Mouse (Mus musculus) heart, embryonic 10.5 days (tissue): ENCODE data around the gene Map4k4. TPM values are rescaled to one million over a fixed set of nuclear protein-coding genes. Genes with fewer than 3 reads are reported as not detected.

Experiments
- DNase-seq: peaks from one replicate; pipeline ENCODE4 v3.0.0-alpha.2; 2017; ENCODE audit warnings: low spot score
- H3K27ac ChIP-seq: fragments of 300-500 bp; sonication (generic); 2 replicates; pipeline ENCODE4 v1.5.1; 2016; ENCODE audit warnings: mild to moderate bottlenecking
- H3K27me3 ChIP-seq: fragments of 300-500 bp; sonication (generic); 2 replicates; pipeline ENCODE4 v1.6.1; 2016; ENCODE audit warnings: mild to moderate bottlenecking; ENCODE audit not compliant: poor library complexity, insufficient read depth, severe bottlenecking
- H3K36me3 ChIP-seq: fragments of 300-500 bp; sonication (generic); 2 replicates; pipeline ENCODE4 v1.6.1; 2016; ENCODE audit warnings: mild to moderate bottlenecking, moderate library complexity
- H3K4me1 ChIP-seq: fragments of 300-500 bp; sonication (generic); 2 replicates; pipeline ENCODE4 v1.6.1; 2016; ENCODE audit warnings: mild to moderate bottlenecking
- H3K4me3 ChIP-seq: fragments of 300-500 bp; sonication (generic); 2 replicates; pipeline ENCODE4 v1.5.1; 2016; ENCODE audit warnings: mild to moderate bottlenecking, moderate library complexity
- H3K9me3 ChIP-seq: fragments of 300-500 bp; sonication (generic); 2 replicates; pipeline ENCODE4 v1.6.1; 2016; ENCODE audit warnings: mild to moderate bottlenecking, moderate library complexity
- WGBS: fragments of 180-500 bp; shearing (Covaris S2); methylation state at CpG from one replicate; pipeline ENCODE4 v1.1.7; 2016; 5-methylcytosine and 5-hydroxymethylcytosine counted together
- polyA plus RNA-seq: library from polyadenylated mRNA; unstranded; fragments of >200 nt; fragmentation: Nextera tagmentation; extraction: Ambion mirVana; gene quantifications from 2 replicates; pipeline ENCODE4 v1.2.1, GENCODE M21; 2016

The Map4k4 gene
- polyA plus RNA-seq, 1 experiment from 2014 or later, result 24.7 TPM

DNA sequence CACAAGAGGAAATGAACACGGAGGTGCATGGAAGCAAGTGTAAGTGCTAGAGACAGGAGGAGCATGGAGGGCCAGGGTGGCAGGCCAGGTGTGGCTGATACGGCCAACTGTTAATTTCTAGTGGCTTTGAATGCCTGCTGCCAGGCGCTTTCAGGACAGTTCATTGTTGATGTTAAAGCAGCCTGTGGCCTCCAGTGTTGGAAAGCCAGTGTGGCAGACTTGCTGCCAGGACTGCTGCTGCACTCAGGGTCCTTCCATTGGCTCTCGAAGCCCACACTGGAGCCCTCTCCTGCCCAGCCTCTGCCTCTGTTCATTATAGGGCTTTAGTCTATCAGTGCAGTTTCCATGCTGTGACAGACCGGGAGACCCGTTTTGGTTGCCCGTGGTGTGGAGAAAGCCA is 30.3 kb downstream of the Map4k4 start:
- WGBS, result 46% methylated on average over 7 of the region's 7 CpGs

GRCm38 (mm10) chr1:39932216-39932739 is 31.6 kb downstream of the Map4k4 start:
- Histone ChIP-seq H3K36me3 (no peaks in the 10 kb centered on the region), H3K9me3 (no peaks in the 10 kb centered on the region), H3K27me3 (no peaks in the 10 kb centered on the region), H3K27ac (0 out of 2 replicates have a peak overlapping the region, but pooled peaks have one; percentile 16), H3K4me3 (no peak overlapping the region), H3K4me1 (peaks cover 81% of the 10 kb centered on the region)
- DNase-seq, result no peak
- 61% methylated on average over 9 of the region's 9 CpGs for WGBS

More for the DNA sequence above, 30.3 kb downstream of the Map4k4 start:
- Histone ChIP-seq H3K9me3 (no peaks in the 10 kb centered on the region), H3K36me3 (0 out of 2 replicates have a peak, but pooled peaks cover under 1% of the 10 kb centered on the region), H3K4me3 (0 out of 2 replicates have a peak overlapping the region, but pooled peaks have one; percentile 5), H3K27ac (0 out of 2 replicates have a peak overlapping the region, but pooled peaks have one; percentile 13), H3K4me1 (peaks cover 77% of the 10 kb centered on the region), H3K27me3 (no peaks in the 10 kb centered on the region)
- no peak for DNase-seq

DNA sequence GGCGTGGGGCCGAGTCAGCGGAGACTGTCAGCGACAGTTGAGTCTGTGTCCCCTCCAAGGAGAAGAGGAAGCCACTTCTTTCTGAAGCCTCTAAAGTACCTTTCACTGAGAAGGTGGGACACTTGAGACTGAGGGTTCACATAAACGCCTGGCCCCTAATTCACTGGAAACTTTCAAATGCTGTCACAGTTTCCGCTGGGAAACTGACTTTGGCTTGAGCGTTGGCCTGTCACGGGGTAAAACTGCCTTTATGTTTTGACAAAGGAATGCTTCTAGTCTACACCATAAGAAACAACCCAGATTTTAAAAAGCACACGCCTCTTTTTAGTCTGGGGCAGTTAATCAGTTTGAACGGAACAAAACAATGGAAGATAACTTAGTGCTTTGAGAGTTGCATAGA is 32.2 kb downstream of the Map4k4 start:
- WGBS, result 58% methylated on average over 10 of the region's 10 CpGs
- Histone ChIP-seq H3K4me3 (no peak overlapping the region), H3K27me3 (no peaks in the 10 kb centered on the region), H3K9me3 (no peaks in the 10 kb centered on the region), H3K27ac (0 out of 2 replicates have a peak overlapping the region, but pooled peaks have one; percentile 16), H3K36me3 (no peaks in the 10 kb centered on the region), H3K4me1 (peaks cover 87% of the 10 kb centered on the region)
- no peak for DNase-seq

DNA sequence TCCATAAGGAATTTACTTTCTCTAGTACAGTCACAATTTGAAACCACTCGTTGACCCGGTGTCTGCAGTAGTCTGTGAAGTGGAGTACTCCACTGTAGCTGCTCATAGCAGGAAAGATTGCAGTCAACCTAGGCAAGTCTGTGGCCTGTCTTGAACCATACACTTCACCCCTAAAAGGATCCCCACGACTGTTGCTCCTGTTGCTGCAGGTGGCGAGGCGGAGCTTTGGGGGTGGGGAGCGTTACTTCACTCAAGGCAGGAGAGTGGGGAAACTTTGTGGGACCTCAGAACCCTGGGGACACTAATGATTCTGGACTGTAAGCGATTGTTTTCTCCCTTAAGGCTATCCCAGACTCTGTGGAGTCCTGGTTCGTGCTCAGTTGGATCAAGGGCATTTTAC is 34.2 kb downstream of the Map4k4 start:
- Histone ChIP-seq H3K36me3 (no peaks in the 10 kb centered on the region), H3K9me3 (no peaks in the 10 kb centered on the region), H3K4me3 (no peak overlapping the region), H3K27ac (no peak overlapping the region), H3K4me1 (peaks cover 92% of the 10 kb centered on the region), H3K27me3 (no peaks in the 10 kb centered on the region)
- WGBS, result 32% methylated on average over 8 of the region's 8 CpGs
- DNase-seq, result no peak

DNA sequence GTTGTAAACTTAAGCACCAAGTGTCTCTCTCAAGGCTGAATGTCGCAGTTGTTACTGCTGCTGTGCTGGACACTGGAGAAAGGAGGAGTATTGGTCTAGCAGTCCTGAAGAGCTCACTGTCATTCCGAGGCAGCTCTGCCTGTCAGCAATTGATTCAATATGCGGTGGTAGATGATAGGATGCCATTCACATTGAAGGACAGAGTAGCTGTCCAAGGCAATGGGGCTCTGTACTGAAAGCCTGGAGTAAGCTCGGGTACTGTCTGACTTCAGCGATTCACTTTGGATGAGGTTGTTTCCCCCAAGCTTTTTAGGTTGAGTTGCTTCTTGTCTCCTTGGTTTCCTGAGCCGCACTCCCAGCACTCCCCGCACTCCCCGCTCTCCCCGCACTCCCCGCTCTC is 34.9 kb downstream of the Map4k4 start:
- H3K36me3 ChIP-seq, result no peaks in the 10 kb centered on the region
- H3K27me3 ChIP-seq, result no peaks in the 10 kb centered on the region
- H3K27ac ChIP-seq, result 0 out of 2 replicates have a peak overlapping the region, but pooled peaks have one; percentile 73
- WGBS, result under 1% methylated on average over 10 of the region's 10 CpGs
- H3K9me3 ChIP-seq, result no peaks in the 10 kb centered on the region
- H3K4me1 ChIP-seq, result peaks cover 91% of the 10 kb centered on the region
- H3K4me3 ChIP-seq, result peak overlapping the region; percentile 66
- DNase-seq, result no peak

GRCm38 (mm10) chr1:39936332-39936802 is 35.7 kb downstream of the Map4k4 start:
- 1% methylated on average over 13 of the region's 13 CpGs for WGBS
- peak; percentile 95 for DNase-seq
- peak overlapping the region; percentile 73; the same call in 1 of the 2 replicates for H3K27ac ChIP-seq
- H3K4me3 ChIP-seq, result peak overlapping the region; percentile 66
- H3K9me3 ChIP-seq, result no peaks in the 10 kb centered on the region
- no peaks in the 10 kb centered on the region for H3K27me3 ChIP-seq
- H3K36me3 ChIP-seq, result no peaks in the 10 kb centered on the region
- H3K4me1 ChIP-seq, result peaks cover 91% of the 10 kb centered on the region

DNA sequence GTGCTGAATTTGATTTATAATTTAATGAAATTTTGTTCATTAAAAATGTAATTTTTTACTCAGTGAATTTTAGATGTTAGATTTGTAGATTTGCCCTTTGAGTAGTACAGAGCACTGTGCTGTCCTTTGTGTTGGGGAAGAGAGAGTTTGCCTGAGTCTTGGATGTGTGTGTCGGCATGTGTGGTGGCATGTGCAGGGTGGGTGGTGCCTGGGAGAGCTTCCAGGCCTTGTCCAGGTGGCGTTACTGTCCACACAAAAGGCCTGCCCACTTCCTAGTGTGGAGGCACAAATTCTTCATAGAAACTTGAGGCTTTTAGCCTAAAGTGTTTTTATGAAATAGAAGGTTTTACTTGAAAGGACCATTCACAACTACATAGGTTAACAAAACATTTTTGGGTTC is 36.2 kb downstream of the Map4k4 start:
- no peak for DNase-seq
- H3K4me1 ChIP-seq, result peaks cover 91% of the 10 kb centered on the region
- H3K9me3 ChIP-seq, result no peaks in the 10 kb centered on the region
- no peaks in the 10 kb centered on the region for H3K27me3 ChIP-seq
- no peaks in the 10 kb centered on the region for H3K36me3 ChIP-seq
- H3K27ac ChIP-seq, result no peak overlapping the region
- WGBS, result 44% methylated on average over 2 of the region's 2 CpGs
- no peak overlapping the region for H3K4me3 ChIP-seq

GRCm38 (mm10) chr1:39937609-39938008 is 36.9 kb downstream of the Map4k4 start:
- Histone ChIP-seq H3K27me3 (no peaks in the 10 kb centered on the region), H3K4me1 (peaks cover 91% of the 10 kb centered on the region), H3K9me3 (no peaks in the 10 kb centered on the region), H3K27ac (no peak overlapping the region), H3K4me3 (no peak overlapping the region), H3K36me3 (no peaks in the 10 kb centered on the region)
- WGBS, result 22% methylated on average over 4 of the region's 4 CpGs
- DNase-seq, result no peak

DNA sequence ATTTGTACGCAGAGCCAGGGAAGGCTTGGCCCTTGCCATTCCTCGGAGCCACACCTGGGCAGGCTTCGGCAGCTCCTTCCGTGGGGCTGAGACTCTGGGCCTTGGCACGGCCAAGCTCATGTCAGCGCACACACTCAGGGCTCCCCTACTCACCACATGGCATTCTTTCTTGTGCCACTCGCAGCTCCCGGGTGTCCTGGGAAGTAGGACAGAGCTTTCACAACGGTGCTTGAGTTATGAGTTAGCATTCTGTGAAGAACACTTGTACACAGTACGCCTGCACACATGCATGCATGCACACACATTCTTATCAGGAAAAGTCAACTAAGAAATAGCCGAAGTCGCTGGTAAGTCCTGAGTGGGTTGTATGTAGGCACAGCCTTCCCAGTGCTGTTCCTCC is 38.7 kb downstream of the Map4k4 start:
- H3K27ac ChIP-seq, result peak overlapping the region; percentile 59; the same call in 1 of the 2 replicates
- H3K9me3 ChIP-seq, result no peaks in the 10 kb centered on the region
- DNase-seq, result no peak
- peaks cover 93% of the 10 kb centered on the region for H3K4me1 ChIP-seq
- 73% methylated on average over 12 of the region's 12 CpGs for WGBS
- H3K36me3 ChIP-seq, result no peaks in the 10 kb centered on the region
- no peaks in the 10 kb centered on the region for H3K27me3 ChIP-seq
- no peak overlapping the region for H3K4me3 ChIP-seq

DNA sequence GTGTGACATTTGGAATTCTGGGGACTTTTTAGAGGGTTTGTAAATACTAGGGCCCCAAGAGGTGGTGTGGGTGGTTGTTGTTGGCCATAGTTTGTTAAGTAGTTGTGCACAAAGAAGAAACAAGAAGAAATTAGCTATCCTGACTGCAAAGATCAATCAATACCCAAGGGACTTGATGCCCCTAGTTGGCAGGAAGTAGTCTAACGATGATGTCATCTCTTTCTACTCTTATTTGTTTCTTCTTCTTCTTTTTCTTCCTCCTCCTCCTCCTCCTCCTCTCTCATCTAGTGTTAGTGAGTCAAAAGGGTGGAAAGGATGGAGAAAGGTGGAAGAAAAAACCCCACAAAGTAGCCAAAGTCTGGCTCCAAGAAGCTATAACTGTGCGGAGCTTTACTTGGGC is 39.6 kb downstream of the Map4k4 start:
- H3K36me3 ChIP-seq, result no peaks in the 10 kb centered on the region
- peaks cover 96% of the 10 kb centered on the region for H3K4me1 ChIP-seq

GRCm38 (mm10) chr1:39941237-39942179 is 40.8 kb downstream of the Map4k4 start:
- no peaks in the 10 kb centered on the region for H3K27me3 ChIP-seq
- WGBS, result 76% methylated on average over 10 of the region's 10 CpGs
- no peaks in the 10 kb centered on the region for H3K9me3 ChIP-seq
- peaks cover 93% of the 10 kb centered on the region for H3K4me1 ChIP-seq
- no peaks in the 10 kb centered on the region for H3K36me3 ChIP-seq
- H3K27ac ChIP-seq, result no peak overlapping the region
- DNase-seq, result no peak
- no peak overlapping the region for H3K4me3 ChIP-seq

More for the DNA sequence above, 39.6 kb downstream of the Map4k4 start:
- H3K9me3 ChIP-seq, result no peaks in the 10 kb centered on the region
- no peak overlapping the region for H3K27ac ChIP-seq
- no peaks in the 10 kb centered on the region for H3K27me3 ChIP-seq
- DNase-seq, result no peak
- 76% methylated on average over 2 of the region's 2 CpGs for WGBS
- H3K4me3 ChIP-seq, result no peak overlapping the region

- 30% methylated on average over 8 of the region's 8 CpGs for WGBS
- H3K4me3 ChIP-seq, result peak overlapping the region; percentile 16
- H3K27me3 ChIP-seq, result no peaks in the 10 kb centered on the region
- H3K4me1 ChIP-seq, result peaks cover 89% of the 10 kb centered on the region
- peak overlapping the region; percentile 59; the same call in 1 of the 2 replicates for H3K27ac ChIP-seq
- H3K36me3 ChIP-seq, result no peaks in the 10 kb centered on the region
- no peak for DNase-seq
- no peaks in the 10 kb centered on the region for H3K9me3 ChIP-seq
Observed at GRCm38 (mm10) chr1:39942935-39943334, 42.2 kb downstream of the Map4k4 start.
